ENCODE assay signal across 9 mouse cellular contexts in the genomic region with DNA sequence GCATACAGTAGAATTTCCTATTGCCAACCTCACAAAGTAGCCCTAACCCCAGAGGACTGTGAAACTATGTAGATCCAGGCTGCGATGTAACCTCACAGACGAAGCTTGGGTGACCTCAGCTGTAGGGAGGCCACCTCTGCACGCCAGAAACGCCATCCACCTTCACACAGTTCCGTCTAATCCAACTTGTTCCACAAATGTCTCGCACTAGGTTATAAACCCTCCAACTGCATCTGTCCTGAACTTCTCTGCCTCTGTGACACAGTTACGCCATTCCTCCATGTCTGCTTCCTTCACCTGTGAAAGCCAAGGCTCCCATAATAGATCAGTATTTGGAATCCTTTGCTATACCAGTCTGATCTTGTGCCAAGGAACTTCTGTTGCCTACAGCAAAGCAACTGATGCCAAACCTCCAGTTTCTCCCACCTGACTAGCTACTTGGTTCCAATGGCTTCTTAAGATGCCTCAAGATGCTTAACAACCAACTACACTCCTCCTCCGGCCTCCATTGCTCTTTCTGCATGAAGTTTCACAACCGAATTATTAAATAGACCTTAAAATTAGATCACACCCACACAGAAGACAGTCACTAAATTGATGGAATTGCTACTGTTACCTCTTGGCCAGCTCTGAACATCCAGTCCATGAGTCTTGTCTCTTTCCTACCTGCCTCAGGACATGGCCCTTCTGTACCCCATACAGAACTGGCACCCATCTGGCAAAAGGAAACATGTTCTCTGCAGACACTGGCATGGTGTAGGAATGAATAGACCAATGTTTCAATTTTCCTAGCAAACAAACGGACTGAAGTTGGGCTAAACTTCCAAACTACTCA. TPM values are rescaled to one million over a fixed set of nuclear protein-coding genes. Genes with fewer than 3 reads are reported as not detected.
DNase-seq lines count a peak whose midpoint lies in the region; ATAC-seq and TF ChIP-seq lines count a peak whose summit lies in the region.
"Had no signal": no experiment of that assay in that cellular context is flagged by ENCODE, and none has a peak within 500 bp of the region (broad histone marks: within the 10 kb centered on the region; RNA-seq: fewer than 3 reads in every experiment).

No protein-coding gene starts in this region.

- H3K27ac ChIP-seq in forebrain, embryonic 11.5 days (ENCODE audit: low read depth, low read length) = no peak overlapping the region
- H3K27ac ChIP-seq in forebrain, embryonic 15.5 days (replicated peaks) = no peak overlapping the region
- H3K27ac ChIP-seq in lung, postnatal 0 days (ENCODE audit: low read length) = no peak overlapping the region
- H3K27ac ChIP-seq in limb, embryonic 12.5 days = no peak overlapping the region
- H3K27ac ChIP-seq in stomach, embryonic 15.5 days = 0 out of 2 replicates have a peak overlapping the region, but pooled peaks have one; percentile 6

- 89% methylated on average over 10 of the region's 10 CpGs for WGBS in forebrain, embryonic 11.5 days
- WGBS in forebrain, embryonic 15.5 days = 90% methylated on average over 10 of the region's 10 CpGs
- 85% methylated on average over 10 of the region's 10 CpGs for WGBS in lung, postnatal 0 days
- 87% methylated on average over 10 of the region's 10 CpGs for WGBS in limb, embryonic 12.5 days
- WGBS in stomach, embryonic 15.5 days = 82% methylated on average over 10 of the region's 10 CpGs

- H3K9ac ChIP-seq in forebrain, embryonic 11.5 days (ENCODE audit: low read length) = no peak overlapping the region
- no peak overlapping the region for H3K9ac ChIP-seq in forebrain, embryonic 15.5 days (replicated peaks)
- no peak overlapping the region for H3K9ac ChIP-seq in lung, postnatal 0 days (replicated peaks; ENCODE audit: low read depth)
- no peak overlapping the region for H3K9ac ChIP-seq in limb, embryonic 12.5 days (replicated peaks)
- H3K9ac ChIP-seq in stomach, embryonic 15.5 days = no peak overlapping the region

- H3K4me1 ChIP-seq in forebrain, embryonic 11.5 days (replicated peaks; ENCODE audit: control insufficient read depth, insufficient read depth, low read length) = no peaks in the 10 kb centered on the region; the same call in 1 of the 2 replicates
- peaks cover 7% of the 10 kb centered on the region for H3K4me1 ChIP-seq in forebrain, embryonic 15.5 days
- H3K4me1 ChIP-seq in lung, postnatal 0 days (ENCODE audit: insufficient read depth, low read depth, low read length) = peaks cover 11% of the 10 kb centered on the region; the same call in 1 of the 2 replicates
- peaks cover 11% of the 10 kb centered on the region for H3K4me1 ChIP-seq in limb, embryonic 12.5 days (replicated peaks)
- H3K4me1 ChIP-seq in stomach, embryonic 15.5 days = no peaks in the 10 kb centered on the region

- H3K9me3 ChIP-seq in forebrain, embryonic 11.5 days (ENCODE audit: control insufficient read depth, low read length) = no peaks in the 10 kb centered on the region
- no peaks in the 10 kb centered on the region for H3K9me3 ChIP-seq in forebrain, embryonic 15.5 days
- no peaks in the 10 kb centered on the region for H3K9me3 ChIP-seq in lung, postnatal 0 days (ENCODE audit: low read length)
- no peaks in the 10 kb centered on the region for H3K9me3 ChIP-seq in limb, embryonic 12.5 days
- no peaks in the 10 kb centered on the region for H3K9me3 ChIP-seq in stomach, embryonic 15.5 days

- no peak for TF ChIP-seq EP300 in lung, postnatal 0 days (IDR thresholded peaks at IDR 0.05)

- no peak for ATAC-seq in forebrain, embryonic 11.5 days (replicated peaks; ENCODE audit: low FRiP score)
- no peak for ATAC-seq in forebrain, embryonic 15.5 days (replicated peaks)
- no peak for ATAC-seq in lung, postnatal 0 days
- ATAC-seq in limb, embryonic 12.5 days (ENCODE audit: insufficient number of reproducible peaks, insufficient read depth, low FRiP score, low TSS enrichment, low read depth) = no peak
- ATAC-seq in stomach, embryonic 15.5 days (ENCODE audit: insufficient read depth, low FRiP score, low read depth) = no peak

- no peak for DNase-seq in forebrain, embryonic 11.5 days (ENCODE audit: low spot score)
- DNase-seq in lung, postnatal 0 days (ENCODE audit: low spot score) = no peak
- no peak for DNase-seq in lung, postnatal 25 days (ENCODE audit: low spot score)
- no peak for DNase-seq in frontal cortex, adult 2 months (ENCODE audit: extremely low spot score in 1 of 2, low spot score in 1 of 2)
- DNase-seq in retina, embryonic 14.5 days (ENCODE audit: low spot score) = no peak
- DNase-seq: B cell, adult 2 months had no signal

- H3K4me2 ChIP-seq in forebrain, embryonic 11.5 days (ENCODE audit: low read depth, low read length, severe bottlenecking) = peak overlapping the region; percentile 72; the same call in 1 of the 2 replicates
- H3K4me2 ChIP-seq in forebrain, embryonic 15.5 days (replicated peaks) = no peak overlapping the region
- H3K4me2 ChIP-seq in lung, postnatal 0 days (replicated peaks; ENCODE audit: low read depth, low read length) = peak overlapping the region; percentile 87
- H3K4me2 ChIP-seq in limb, embryonic 12.5 days = peak overlapping the region; percentile 72
- H3K4me2 ChIP-seq in stomach, embryonic 15.5 days = peak overlapping the region; percentile 83

- H3K36me3 ChIP-seq in forebrain, embryonic 11.5 days (ENCODE audit: control insufficient read depth, insufficient read depth, low read length) = no peaks in the 10 kb centered on the region
- no peaks in the 10 kb centered on the region for H3K36me3 ChIP-seq in forebrain, embryonic 15.5 days
- H3K36me3 ChIP-seq in lung, postnatal 0 days (ENCODE audit: insufficient read depth, low read length) = no peaks in the 10 kb centered on the region
- H3K36me3 ChIP-seq in limb, embryonic 12.5 days = no peaks in the 10 kb centered on the region
- no peaks in the 10 kb centered on the region for H3K36me3 ChIP-seq in stomach, embryonic 15.5 days

- no peak for TF ChIP-seq CTCF in lung, postnatal 0 days (IDR thresholded peaks at IDR 0.05)

- H3K27me3 ChIP-seq in forebrain, embryonic 11.5 days (ENCODE audit: control insufficient read depth, insufficient read depth, low read length) = no peaks in the 10 kb centered on the region
- H3K27me3 ChIP-seq in forebrain, embryonic 15.5 days = no peaks in the 10 kb centered on the region
- no peaks in the 10 kb centered on the region for H3K27me3 ChIP-seq in lung, postnatal 0 days (replicated peaks; ENCODE audit: insufficient read depth, low read length)
- no peaks in the 10 kb centered on the region for H3K27me3 ChIP-seq in limb, embryonic 12.5 days
- no peaks in the 10 kb centered on the region for H3K27me3 ChIP-seq in stomach, embryonic 15.5 days (replicated peaks)

- H3K4me3 ChIP-seq in forebrain, embryonic 11.5 days (ENCODE audit: low read depth, low read length) = no peak overlapping the region
- H3K4me3 ChIP-seq in forebrain, embryonic 15.5 days = no peak overlapping the region
- no peak overlapping the region for H3K4me3 ChIP-seq in lung, postnatal 0 days (ENCODE audit: low read depth, low read length)
- peak overlapping the region; percentile 52 for H3K4me3 ChIP-seq in limb, embryonic 12.5 days (replicated peaks)
- H3K4me3 ChIP-seq in stomach, embryonic 15.5 days (replicated peaks) = peak overlapping the region; percentile 56; the same call in 1 of the 2 replicates

RNA-seq across cellular contexts. Expression of gene Pctp, which starts 1.1 kb away (rescaled TPM):
- polyA plus RNA-seq in forebrain, embryonic 11.5 days (2014; fragmentation: Nextera tagmentation; extraction: Ambion mirVana) = 9.2 and 10.2 TPM in 2 replicates
- 0.97 and 1.4 TPM in 2 replicates for polyA plus RNA-seq in forebrain, embryonic 15.5 days (2015; fragmentation: Nextera tagmentation; extraction: Ambion mirVana)
- polyA plus RNA-seq in lung, postnatal 0 days (2015; fragmentation: Nextera tagmentation; extraction: Ambion mirVana) = 11.0 and 11.5 TPM in 2 replicates
- 10.9 and 12.3 TPM in 2 replicates for polyA plus RNA-seq in limb, embryonic 12.5 days (2016; fragmentation: Nextera tagmentation; extraction: Ambion mirVana)
- 13.9 and 15.8 TPM in 2 replicates for polyA plus RNA-seq in stomach, embryonic 15.5 days (2015; fragmentation: Nextera tagmentation; extraction: Ambion mirVana)
- 1.8 and 2.2 TPM in 2 replicates for polyA plus RNA-seq in frontal cortex, adult 2 months (2012; rRNA removed)

RNA-seq across cellular contexts. Expression of gene Tmem100, which starts 28.5 kb away (rescaled TPM):
- polyA plus RNA-seq in forebrain, embryonic 11.5 days (2014; fragmentation: Nextera tagmentation; extraction: Ambion mirVana) = 4.7 and 5.8 TPM in 2 replicates
- polyA plus RNA-seq in forebrain, embryonic 15.5 days (2015; fragmentation: Nextera tagmentation; extraction: Ambion mirVana) = 5.3 and 5.7 TPM in 2 replicates
- polyA plus RNA-seq in lung, postnatal 0 days (2015; fragmentation: Nextera tagmentation; extraction: Ambion mirVana) = 266 and 283 TPM in 2 replicates
- polyA plus RNA-seq in limb, embryonic 12.5 days (2016; fragmentation: Nextera tagmentation; extraction: Ambion mirVana) = 7.2 and 8.4 TPM in 2 replicates
- polyA plus RNA-seq in stomach, embryonic 15.5 days (2015; fragmentation: Nextera tagmentation; extraction: Ambion mirVana) = 27.3 and 27.9 TPM in 2 replicates
- 18.3 and 20.2 TPM in 2 replicates for polyA plus RNA-seq in frontal cortex, adult 2 months (2012; rRNA removed)

Comparison
In these comparisons a context has a peak if more than half of its experiments do, and no peak if none do; other contexts are left out.
1. H3K4me3 ChIP-seq: peak in limb, embryonic 12.5 days (single experiment) and stomach, embryonic 15.5 days (single experiment); none in forebrain, embryonic 11.5 days (single experiment), forebrain, embryonic 15.5 days (single experiment) and lung, postnatal 0 days (single experiment).